Mouse (Mus musculus) left cerebral cortex, adult 2 months (tissue): ENCODE data around the gene Abhd11. TPM values are rescaled to one million over a fixed set of nuclear protein-coding genes. Genes with fewer than 3 reads are reported as not detected.
A peak's percentile ranks its signal among the peaks of the same experiment; 100 is the strongest.
"Not testable (repeated sequence)": the region's sequence is repeated elsewhere in the genome, so short reads cannot be mapped to it uniquely, and the experiment has no call there.

ENCODE experiments used
- DNase-seq, 2 experiments: peaks; one replicate each; pipeline ENCODE4 v3.0.0; 2021 to 2022; ENCODE audit warnings: low spot score in 2 of 2, mixed read lengths in 1 of 2; ENCODE audit errors: extremely low spot score in 1 of 2
- H3K27ac ChIP-seq: fragments of 200-600 bp; 2 replicates; pipeline ENCODE4 v1.8.1; 2022
- H3K4me3 ChIP-seq: fragments of 200-600 bp; 2 replicates; pipeline ENCODE4 v1.8.1; 2022
- CTCF ChIP-seq: fragments of 200-600 bp; IDR thresholded peaks from 2 replicates; pipeline ENCODE4 v1.8.1; 2022; ENCODE audit warnings: antibody characterized with exemption, mild to moderate bottlenecking, moderate library complexity
- intact Hi-C: fragments of 180-260 bp; cut with DNase I; formaldehyde crosslinking; loops from one replicate; pipeline ENCODE4 v1.15.1; 2025
- total RNA-seq, 2 experiments: library from RNA; stranded (reverse); gene quantifications; 2 replicates each; pipeline ENCODE4 v1.2.3; 2021

The Abhd11 gene
- total RNA-seq, 2 experiments from 2014 or later: 31.3 to 39.3 TPM

DNA sequence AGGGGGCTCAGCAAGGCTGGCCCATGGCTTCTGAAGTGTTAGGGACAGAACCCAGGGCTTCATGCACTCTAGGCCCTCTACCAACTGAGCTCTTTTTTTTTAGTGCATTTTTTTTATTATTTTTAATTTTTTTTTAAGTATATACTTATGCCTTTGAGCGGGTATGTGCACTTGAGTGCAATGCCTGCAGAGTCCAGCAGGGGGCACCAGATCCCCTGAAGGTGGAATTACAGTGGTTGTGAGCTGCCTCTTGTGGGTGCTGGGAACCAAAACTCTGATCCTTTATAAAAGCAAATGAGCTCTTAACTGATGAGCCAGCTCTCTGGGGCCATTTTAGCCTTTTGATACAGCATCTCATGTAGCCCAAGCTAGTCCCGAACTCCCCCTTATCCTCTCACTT is 25.6 kb downstream of the Abhd11 start:
- DNase-seq: no peak
- intact Hi-C loops: no loop called here
- Histone ChIP-seq H3K4me3 (no peak overlapping the region), H3K27ac (no peak overlapping the region)
- TF ChIP-seq CTCF: peak; percentile 55

DNA sequence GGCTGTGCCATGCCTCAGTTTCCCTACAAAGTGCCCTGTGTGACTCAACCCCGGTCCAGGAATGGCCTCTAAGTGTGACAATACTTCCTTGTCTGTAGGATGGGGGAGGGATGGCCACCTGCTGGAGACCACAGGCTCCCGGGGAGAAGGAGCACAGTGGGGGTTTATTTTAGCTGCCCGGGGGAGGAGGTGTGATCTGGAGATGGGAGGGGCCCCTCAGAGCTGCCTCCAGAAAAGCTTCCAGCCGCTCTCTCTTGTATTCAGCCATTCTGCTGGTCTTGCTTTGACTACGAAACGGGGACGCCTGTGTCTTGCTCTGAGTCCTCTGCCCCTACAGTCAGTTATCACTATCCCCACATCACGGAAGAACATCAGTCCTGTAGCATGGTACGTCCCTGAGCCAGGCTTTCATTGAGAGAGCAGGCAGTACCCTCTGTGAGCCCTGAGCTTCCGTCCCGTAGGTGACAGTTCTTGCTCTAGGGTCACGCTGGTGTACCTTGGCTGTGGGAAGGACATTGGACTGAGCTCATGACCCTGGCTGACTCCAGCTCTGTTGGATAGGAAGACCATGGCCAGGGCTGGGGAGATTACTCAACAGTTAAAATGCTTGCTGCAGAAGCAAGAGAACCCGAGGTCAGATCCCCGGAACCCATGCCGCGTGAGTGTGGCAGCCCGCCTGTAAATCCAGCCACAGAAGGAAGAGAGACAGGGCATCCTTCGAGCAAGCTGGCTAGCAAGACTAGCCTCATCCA is 26.8 kb downstream of the Abhd11 start:
- Histone ChIP-seq H3K27ac (peak overlapping the region; percentile 91), H3K4me3 (no peak overlapping the region)
- DNase-seq: peak; percentile 49 to 71
- peak; percentile 5 for TF ChIP-seq CTCF
- intact Hi-C loops: no loop called here

DNA sequence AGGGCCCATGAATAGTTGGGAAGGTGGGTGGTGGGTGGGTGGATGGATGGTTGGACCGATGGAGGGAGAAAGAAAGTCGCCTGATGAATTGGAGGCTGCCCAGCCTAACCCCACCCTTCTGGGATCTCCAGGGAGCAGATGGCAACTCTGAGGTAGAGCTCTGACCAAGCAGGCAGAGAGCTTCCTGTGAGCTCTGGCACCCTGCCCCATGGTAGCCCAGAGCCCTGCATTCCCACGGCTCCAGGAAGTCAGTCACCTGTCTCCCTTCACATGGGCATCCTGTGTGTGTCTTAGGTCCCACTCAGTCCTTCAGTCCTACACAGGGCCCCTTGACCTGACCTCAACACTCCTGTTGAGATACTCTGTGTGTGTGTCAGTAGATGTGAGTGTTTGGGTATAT is 29.0 kb downstream of the Abhd11 start:
- intact Hi-C loops: no loop called here
- Histone ChIP-seq H3K4me3 (no peak overlapping the region), H3K27ac (peak overlapping the region; percentile 91)
- TF ChIP-seq CTCF: no peak
- DNase-seq: no peak

DNA sequence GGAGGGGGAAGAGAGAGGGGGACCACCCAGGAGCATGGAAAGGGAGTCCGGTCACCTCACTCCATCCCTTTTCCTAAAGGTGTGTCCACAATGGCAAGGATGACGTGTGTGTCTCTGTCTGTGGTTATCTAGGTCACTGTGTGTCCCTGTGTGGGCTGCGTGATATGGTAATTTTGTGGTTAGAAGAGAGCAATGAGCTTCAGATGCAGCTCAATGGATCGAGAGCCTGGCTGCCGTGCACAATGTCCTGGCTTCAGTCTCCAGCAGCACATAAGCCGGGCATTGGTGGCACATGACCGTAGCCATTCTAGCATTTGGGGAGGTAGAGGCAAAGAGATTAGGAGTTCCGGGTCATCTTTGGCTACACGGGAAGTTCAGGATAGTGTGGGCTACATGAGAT is 30.6 kb downstream of the Abhd11 start:
- Histone ChIP-seq H3K4me3 (no peak overlapping the region), H3K27ac (peak overlapping the region; percentile 95)
- intact Hi-C loops: no loop called here
- TF ChIP-seq CTCF: no peak
- no peak for DNase-seq

DNA sequence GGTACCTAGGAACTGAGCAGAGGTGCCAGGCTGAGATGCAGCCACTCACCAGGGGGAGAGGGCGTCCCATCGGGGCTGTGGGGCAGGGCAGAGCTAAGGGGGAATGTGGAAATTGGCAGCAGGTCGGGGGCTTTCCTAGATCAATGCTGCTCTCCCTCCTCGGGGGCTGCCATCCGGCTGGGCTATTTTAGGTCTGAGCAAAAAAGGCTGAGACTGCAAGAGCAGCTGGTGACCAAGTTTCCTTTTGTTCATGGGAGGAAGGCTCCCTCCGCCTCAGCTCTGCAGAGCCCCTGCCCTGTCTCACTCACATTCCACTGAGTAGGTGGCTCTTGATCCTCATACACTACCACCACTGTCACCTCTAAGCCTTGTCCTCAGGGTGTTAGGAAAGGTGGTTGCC is 31.1 kb downstream of the Abhd11 start:
- DNase-seq: no peak
- H3K27ac ChIP-seq: peak overlapping the region; percentile 95
- H3K4me3 ChIP-seq: no peak overlapping the region; the same call in 1 of the 2 replicates
- intact Hi-C loops: loop anchor here (1.0 kb wide), 1 partner anchor 14 kb away; no protein-coding TSS in a partner anchor
- no peak for TF ChIP-seq CTCF

DNA sequence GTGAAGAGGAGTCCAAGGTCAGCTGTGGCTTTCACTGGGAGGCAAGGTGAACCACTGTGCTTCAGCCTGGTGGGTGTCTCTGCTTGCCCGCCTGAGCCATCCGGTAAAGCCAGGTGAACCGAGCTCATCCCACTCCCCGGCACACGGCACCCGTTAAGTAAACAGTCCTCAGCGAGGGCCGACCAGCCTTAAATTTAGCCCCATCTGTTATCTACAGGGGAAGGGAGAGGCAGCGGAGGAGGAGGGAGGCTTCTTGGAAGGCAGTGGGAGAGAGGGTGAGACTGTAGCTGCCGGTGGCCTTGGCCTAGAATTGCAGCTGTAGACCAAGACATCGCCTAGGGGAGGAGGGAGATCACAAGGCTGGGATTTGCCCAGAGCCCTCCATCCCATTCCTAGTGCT is 31.8 kb downstream of the Abhd11 start:
- DNase-seq: peak in 1 of 2 experiments; percentile 60
- H3K4me3 ChIP-seq: no peak overlapping the region; the same call in 1 of the 2 replicates
- peak overlapping the region; percentile 95 for H3K27ac ChIP-seq
- TF ChIP-seq CTCF: no peak
- intact Hi-C loops: loop anchor here (1.0 kb wide), 1 partner anchor 14 kb away; no protein-coding TSS in a partner anchor

DNA sequence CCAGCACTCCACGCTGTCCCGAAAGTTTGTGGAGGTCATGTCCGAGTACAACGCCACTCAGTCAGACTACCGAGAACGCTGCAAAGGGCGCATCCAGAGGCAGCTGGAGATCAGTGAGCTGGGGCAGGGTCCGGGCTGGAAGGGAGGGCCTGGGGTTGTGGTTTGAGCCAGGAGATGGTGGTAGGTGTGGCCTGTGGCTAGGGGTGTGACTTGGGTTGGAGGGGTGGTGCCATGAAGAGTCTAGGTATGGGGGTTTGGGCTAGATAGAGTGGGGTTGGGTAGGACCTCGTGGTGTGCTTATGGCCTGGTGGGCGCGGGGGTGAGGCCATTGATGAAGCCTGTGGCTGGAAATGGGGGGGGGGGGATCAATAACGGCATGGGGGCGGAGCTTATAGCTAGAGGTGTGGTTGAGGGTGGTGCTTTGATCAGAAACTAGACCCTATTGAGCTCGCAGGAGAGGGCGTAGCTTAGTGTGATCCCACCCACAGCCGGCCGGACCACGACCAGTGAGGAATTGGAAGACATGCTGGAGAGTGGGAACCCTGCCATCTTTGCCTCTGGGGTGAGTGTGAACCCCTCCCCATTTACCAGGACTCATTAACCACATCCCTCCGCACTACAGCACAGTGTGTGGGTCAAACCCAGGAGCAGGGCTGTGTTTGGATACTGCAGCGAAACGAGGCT is 33.3 kb downstream of the Abhd11 start:
- TF ChIP-seq CTCF: no peak
- Histone ChIP-seq H3K27ac (peak overlapping the region; percentile 95), H3K4me3 (no peak overlapping the region)
- DNase-seq: no peak
- intact Hi-C loops: no loop called here

DNA sequence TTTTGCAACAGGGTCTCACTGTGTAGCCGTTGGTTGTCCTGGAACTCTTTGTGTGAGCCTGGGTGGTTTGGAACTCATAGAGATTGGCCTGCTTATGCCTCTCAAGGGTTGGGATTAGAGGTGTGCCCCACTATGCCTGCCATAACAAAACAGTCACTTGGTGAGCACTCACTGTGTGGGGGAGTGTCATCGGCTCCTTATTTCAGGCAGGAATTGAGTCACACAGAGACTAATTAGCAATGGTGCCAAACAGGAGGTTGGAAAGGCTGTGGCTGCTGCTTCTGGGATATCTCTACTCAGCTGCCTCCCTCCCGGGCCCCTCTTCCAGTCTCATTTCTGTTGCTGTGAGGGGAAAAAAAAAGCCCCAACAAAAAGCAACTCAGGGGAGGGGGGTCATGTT is 35.6 kb downstream of the Abhd11 start:
- intact Hi-C loops: no loop called here
- H3K4me3 ChIP-seq: no peak overlapping the region
- no peak for TF ChIP-seq CTCF
- peak overlapping the region; percentile 32; the same call in 1 of the 2 replicates for H3K27ac ChIP-seq
- no peak for DNase-seq

DNA sequence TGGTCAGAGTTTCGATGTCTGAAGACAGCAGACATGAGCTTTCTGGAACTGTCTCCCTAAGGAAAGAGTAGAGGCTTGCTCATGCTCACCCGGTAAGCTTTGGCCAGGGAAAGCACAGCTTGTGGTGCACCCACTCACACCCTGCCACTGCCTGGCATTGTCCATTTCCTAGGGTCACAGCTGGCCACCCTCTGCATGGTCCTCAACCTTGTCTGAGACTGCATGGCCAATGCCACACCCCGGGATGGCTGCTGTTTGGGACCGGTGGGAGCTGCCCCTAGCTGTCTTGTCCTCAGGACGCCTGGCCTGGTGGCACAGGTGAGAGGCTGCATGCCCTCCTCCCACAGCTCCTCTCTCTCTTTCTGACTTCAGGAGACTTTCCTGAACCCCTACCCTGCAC is 39.6 kb downstream of the Abhd11 start:
- DNase-seq: no peak
- intact Hi-C loops: no loop called here
- no peak for TF ChIP-seq CTCF
- H3K27ac ChIP-seq: no peak overlapping the region
- no peak overlapping the region for H3K4me3 ChIP-seq

DNA sequence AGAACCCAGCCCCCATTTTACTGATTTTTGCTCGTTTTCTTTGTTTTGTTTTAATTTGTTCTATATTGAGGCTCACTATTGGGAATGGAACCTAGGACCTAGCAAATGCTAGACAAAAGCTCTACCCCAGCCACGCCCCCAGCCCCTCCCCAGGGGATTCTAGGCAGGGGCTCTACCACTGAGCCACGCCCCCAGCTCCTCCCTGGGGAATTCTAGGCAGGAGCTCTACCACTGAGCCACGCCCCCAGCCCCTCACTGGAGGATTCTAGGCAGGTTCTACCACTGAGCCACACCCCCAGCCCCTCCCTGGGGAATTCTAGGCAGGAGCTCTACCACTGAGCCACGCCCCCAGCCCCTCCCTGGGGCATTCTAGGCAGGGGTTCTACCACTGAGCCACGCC is 40.3 kb downstream of the Abhd11 start:
- H3K27ac ChIP-seq, intact Hi-C loops, DNase-seq, H3K4me3 ChIP-seq: not testable (repeated sequence)

DNA sequence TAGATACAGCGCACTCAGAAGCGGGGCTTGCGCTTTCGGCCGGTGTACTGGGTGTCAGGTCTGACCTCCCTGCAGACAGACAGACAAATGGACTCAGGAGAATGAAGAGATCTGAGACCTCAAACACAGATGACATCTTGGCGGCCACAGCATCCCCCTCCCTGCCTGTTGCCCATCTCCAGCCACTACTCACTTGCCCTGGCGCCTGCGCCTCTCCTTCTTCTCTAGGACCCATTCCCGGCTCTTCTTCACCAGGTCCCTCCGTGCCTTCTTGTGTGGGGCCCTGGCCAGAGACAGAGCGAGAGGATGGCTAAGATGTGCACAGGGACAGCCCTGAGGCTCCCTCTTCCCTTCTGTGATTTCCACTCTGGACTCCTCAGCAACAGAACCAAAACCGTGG is 44.4 kb downstream of the Abhd11 start:
- H3K4me3 ChIP-seq: no peak overlapping the region
- H3K27ac ChIP-seq: peak overlapping the region; percentile 24; the same call in 1 of the 2 replicates
- DNase-seq: no peak
- no peak for TF ChIP-seq CTCF
- intact Hi-C loops: no loop called here

Other genes with a start within 250 kb of the Abhd11 start
- gene Tmem270, start 102.4 kb upstream of the Abhd11 start, total RNA-seq: not detected
- gene Cldn13, start 93.6 kb upstream of the Abhd11 start, total RNA-seq: not detected
- gene Mettl27, start 76.8 kb upstream of the Abhd11 start, total RNA-seq: 1 to 10 TPM; 7.5 to 9.3 TPM
- gene Cldn4, start 62.2 kb upstream of the Abhd11 start, total RNA-seq: not detected
- gene Cldn3, start 22.9 kb upstream of the Abhd11 start, total RNA-seq: under 1 TPM; 0.81 to 0.82 TPM
- gene Stx1a, start 14.3 kb downstream of the Abhd11 start, total RNA-seq: 100 to 1,000 TPM; 340 to 346 TPM
- gene Dnajc30, start 55.0 kb downstream of the Abhd11 start, total RNA-seq: 10 to 100 TPM; 38.6 to 41.7 TPM
- 10 to 100 TPM; 53.4 to 57.3 TPM for gene Bud23, start 55.8 kb downstream of the Abhd11 start, total RNA-seq
- 10 to 100 TPM; 26.8 to 30.8 TPM for gene Vps37d, start 69.1 kb downstream of the Abhd11 start, total RNA-seq
- 1 to 10 TPM; 3.7 to 3.8 TPM for gene Mlxipl, start 80.7 kb downstream of the Abhd11 start, total RNA-seq
- gene Tbl2, start 140.5 kb downstream of the Abhd11 start, total RNA-seq: 10 to 100 TPM; 26.1 to 27.0 TPM
- gene Bcl7b, start 159.1 kb downstream of the Abhd11 start, total RNA-seq: 10 to 100 TPM; 50.6 to 54.6 TPM
- 10 to 100 TPM; 76.2 to 79.7 TPM for gene Baz1b, start 178.1 kb downstream of the Abhd11 start, total RNA-seq
- 1 to 10 TPM; 5.1 TPM for gene Fzd9, start 242.1 kb downstream of the Abhd11 start, total RNA-seq